Mouse (Mus musculus): Measurements from ENCODE around the gene Uhrf1bp1l.

GRCm38 (mm10) chr10:89746581-89746980 is 1.8 kb downstream of the Uhrf1bp1l start:
- no peak for TF ChIP-seq CTCF (conservative IDR thresholded peaks at IDR 0.05; ENCODE audit: low read length)
- TF ChIP-seq POU5F1 (IDR thresholded peaks at IDR 0.05; ENCODE audit: borderline replicate concordance, low read length), result no peak
- TF ChIP-seq NANOG (IDR thresholded peaks at IDR 0.05; ENCODE audit: borderline replicate concordance, low read length), result no peak
